Mouse (Mus musculus) small intestine, adult 2 months (tissue): ENCODE data around the gene 2810408A11Rik. TPM values are rescaled to one million over a fixed set of nuclear protein-coding genes. Genes with fewer than 3 reads are reported as not detected.

Source experiments
- H3K27ac ChIP-seq: fragments of 200-500 bp; 2 replicates; pipeline ENCODE4 v1.5.1; 2012; ENCODE audit warnings: low read depth, low read length, control low read depth, inconsistent platforms; ENCODE audit not compliant: insufficient read depth
- H3K27me3 ChIP-seq: fragments of 200-500 bp; 2 replicates; pipeline ENCODE4 v1.6.1; 2012; ENCODE audit warnings: mild to moderate bottlenecking, moderate library complexity, low read length, inconsistent platforms; ENCODE audit not compliant: control insufficient read depth, insufficient read depth
- H3K36me3 ChIP-seq: fragments of 200-500 bp; 2 replicates; pipeline ENCODE4 v1.6.1; 2012; ENCODE audit warnings: mild to moderate bottlenecking, low read length, control low read depth, inconsistent platforms; ENCODE audit not compliant: control insufficient read depth, insufficient read depth
- H3K4me1 ChIP-seq: fragments of 200-500 bp; 2 replicates; pipeline ENCODE4 v1.6.1; 2012; ENCODE audit warnings: low read length, inconsistent platforms, mixed read lengths; ENCODE audit not compliant: control insufficient read depth, insufficient read depth, insufficient read length
- H3K4me3 ChIP-seq: fragments of 200-500 bp; 2 replicates; pipeline ENCODE4 v1.5.1; 2012; ENCODE audit warnings: low read depth, mild to moderate bottlenecking, control low read depth, inconsistent platforms, low read length, moderate library complexity
- CTCF ChIP-seq: fragments of 200-500 bp; IDR thresholded peaks from 2 replicates; pipeline ENCODE4 v1.5.1; 2012; ENCODE audit warnings: low read depth, mild to moderate bottlenecking, control low read depth, inconsistent platforms, low read length, moderate library complexity, mixed read lengths; ENCODE audit not compliant: insufficient replicate concordance, insufficient read length; ENCODE audit errors: extremely low read depth
- POLR2A ChIP-seq: fragments of 200-500 bp; IDR thresholded peaks from 2 replicates; pipeline ENCODE4 v1.6.1; 2012; ENCODE audit warnings: low read depth, mild to moderate bottlenecking, control low read depth, inconsistent platforms, low read length, moderate library complexity
- WGBS: fragments of 180-500 bp; shearing (Covaris S2); methylation state at CpG from one replicate; pipeline ENCODE4 v1.1.7; 2018; 5-methylcytosine and 5-hydroxymethylcytosine counted together
- polyA plus RNA-seq: library from polyadenylated mRNA; depleted of rRNA; stranded (reverse); fragments of >200 nt; gene quantifications from 2 replicates; pipeline ENCODE4 v1.2.3, GENCODE M21; 2012; rRNA removed

The 2810408A11Rik gene
- polyA plus RNA-seq, 1 experiment = 2.6 TPM

DNA sequence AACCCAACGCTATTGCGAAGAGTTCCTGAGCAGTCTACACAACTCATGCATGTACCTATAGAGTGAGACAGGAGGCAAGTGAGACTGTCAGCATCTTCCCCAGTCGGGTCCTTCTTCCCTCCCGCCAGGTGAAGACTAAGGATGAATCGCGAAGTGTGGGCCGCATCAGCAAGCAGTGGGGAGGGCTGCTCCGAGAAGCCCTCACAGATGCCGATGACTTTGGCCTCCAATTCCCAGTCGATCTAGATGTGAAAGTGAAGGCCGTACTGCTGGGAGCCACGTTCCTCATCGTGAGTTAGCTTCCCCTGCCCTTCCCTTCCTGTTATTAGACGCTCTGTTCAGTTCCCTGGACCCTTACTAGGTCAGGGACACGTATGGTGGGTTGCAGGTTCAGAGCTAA lies 50.9 kb downstream of the 2810408A11Rik start:
- peaks cover 16% of the 10 kb centered on the region for H3K4me1 ChIP-seq
- no peak overlapping the region for H3K4me3 ChIP-seq
- no peak overlapping the region for H3K27ac ChIP-seq
- WGBS = 87% methylated on average over 15 of the region's 15 CpGs
- no peaks in the 10 kb centered on the region for H3K27me3 ChIP-seq
- H3K36me3 ChIP-seq = peaks cover 38% of the 10 kb centered on the region
- TF ChIP-seq POLR2A (no peak), CTCF (no peak)

DNA sequence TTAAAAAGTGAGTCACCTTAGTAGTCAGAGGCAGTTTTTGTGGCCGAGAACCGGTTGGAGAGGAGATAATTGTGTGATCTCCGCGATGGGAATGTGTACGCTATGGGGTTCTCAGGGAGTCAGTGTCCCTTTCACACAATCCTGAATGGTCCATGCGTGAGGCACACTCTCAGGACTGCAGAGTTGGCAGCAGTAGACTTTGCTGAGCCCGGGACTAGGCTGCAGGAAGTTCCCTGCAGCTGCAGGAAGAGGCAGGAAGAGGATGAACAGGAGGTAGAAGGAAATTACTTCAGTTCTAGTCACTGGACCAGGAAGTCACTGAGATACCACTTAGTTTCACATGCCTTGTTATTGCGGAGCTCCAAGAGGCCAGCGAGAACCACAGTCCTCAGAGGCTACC lies 51.7 kb downstream of the 2810408A11Rik start:
- TF ChIP-seq CTCF (no peak), POLR2A (no peak)
- Histone ChIP-seq H3K4me1 (peaks cover 16% of the 10 kb centered on the region), H3K4me3 (no peak overlapping the region), H3K36me3 (peaks cover 34% of the 10 kb centered on the region), H3K27ac (no peak overlapping the region), H3K27me3 (no peaks in the 10 kb centered on the region)
- 77% methylated on average over 9 of the region's 9 CpGs for WGBS

DNA sequence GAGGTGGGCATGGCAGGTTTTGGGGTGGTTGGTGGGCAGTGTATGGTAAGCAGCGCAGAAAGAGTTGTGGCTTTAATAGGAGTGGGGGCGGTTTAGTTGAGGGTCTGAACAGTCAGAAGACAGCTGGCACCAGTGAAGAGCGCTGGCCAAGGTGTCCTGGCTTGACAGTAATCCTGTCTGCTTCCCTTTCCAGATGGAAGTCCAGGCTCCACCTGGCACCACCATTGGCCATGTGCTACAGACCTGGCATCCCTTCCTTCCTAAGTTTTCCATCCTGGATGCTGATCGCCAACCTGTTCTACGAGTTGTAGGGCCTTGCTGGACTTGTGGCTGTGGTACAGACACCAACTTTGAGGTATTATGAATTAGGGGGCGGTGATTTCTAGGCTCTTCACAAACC lies 52.8 kb downstream of the 2810408A11Rik start:
- Histone ChIP-seq H3K36me3 (peaks cover 30% of the 10 kb centered on the region), H3K27me3 (no peaks in the 10 kb centered on the region), H3K4me1 (peaks cover 15% of the 10 kb centered on the region), H3K4me3 (no peak overlapping the region), H3K27ac (no peak overlapping the region)
- TF ChIP-seq CTCF (no peak), POLR2A (no peak)
- 93% methylated on average over 6 of the region's 6 CpGs for WGBS

Other genes starting within 250 kb of the 2810408A11Rik start
- gene Sox15, start 245.7 kb downstream of the 2810408A11Rik start, polyA plus RNA-seq = 0.43 TPM in 1 of 2 replicates, not detected in the other
- 79.7 and 135 TPM in 2 replicates for gene Mpdu1, start 238.3 kb downstream of the 2810408A11Rik start, polyA plus RNA-seq
- gene Cd68, start 234.8 kb downstream of the 2810408A11Rik start, polyA plus RNA-seq = 20.9 and 24.7 TPM in 2 replicates
- 92.1 and 134 TPM in 2 replicates for gene Eif4a1, start 228.6 kb downstream of the 2810408A11Rik start, polyA plus RNA-seq
- gene Senp3, start 218.9 kb downstream of the 2810408A11Rik start, polyA plus RNA-seq = 15.4 and 24.6 TPM in 2 replicates
- 6.9 and 11.6 TPM in 2 replicates for gene Tnfsf13, start 215.2 kb downstream of the 2810408A11Rik start, polyA plus RNA-seq
- 11.9 and 13.7 TPM in 2 replicates for gene Tnfsf12, start 205.1 kb downstream of the 2810408A11Rik start, polyA plus RNA-seq
- gene Tnfsfm13, start 204.9 kb downstream of the 2810408A11Rik start, polyA plus RNA-seq = 1.8 and 2.3 TPM in 2 replicates
- 22.5 and 62.3 TPM in 2 replicates for gene Polr2a, start 142.3 kb downstream of the 2810408A11Rik start, polyA plus RNA-seq
- gene Slc35g3, start 139.0 kb downstream of the 2810408A11Rik start, polyA plus RNA-seq = 0.08 and 0.16 TPM in 2 replicates
- gene Zbtb4, start 135.1 kb downstream of the 2810408A11Rik start, polyA plus RNA-seq = 12.1 and 16.5 TPM in 2 replicates
- gene Chrnb1, start 105.0 kb downstream of the 2810408A11Rik start, polyA plus RNA-seq = 5.5 and 8.7 TPM in 2 replicates
- 3.6 and 4.8 TPM in 2 replicates for gene Fgf11, start 99.1 kb downstream of the 2810408A11Rik start, polyA plus RNA-seq
- gene Tmem102, start 95.4 kb downstream of the 2810408A11Rik start, polyA plus RNA-seq = 30.5 and 63.0 TPM in 2 replicates
- gene Gm39566, start 85.7 kb downstream of the 2810408A11Rik start, polyA plus RNA-seq = not detected in 2 replicates
- gene Spem2, start 82.5 kb downstream of the 2810408A11Rik start, polyA plus RNA-seq = not detected in 2 replicates
- gene Spem1, start 78.8 kb downstream of the 2810408A11Rik start, polyA plus RNA-seq = not detected in 2 replicates
- 11.1 and 12.0 TPM in 2 replicates for gene Nlgn2, start 63.2 kb downstream of the 2810408A11Rik start, polyA plus RNA-seq
- 98.8 and 99.3 TPM in 2 replicates for gene Tmem256, start 62.5 kb downstream of the 2810408A11Rik start, polyA plus RNA-seq
- 14.6 and 29.3 TPM in 2 replicates for gene Plscr3, start 54.6 kb downstream of the 2810408A11Rik start, polyA plus RNA-seq
- gene Tnk1, start 42.3 kb downstream of the 2810408A11Rik start, polyA plus RNA-seq = 21.1 and 46.3 TPM in 2 replicates
- gene Tmem95, start 23.0 kb downstream of the 2810408A11Rik start, polyA plus RNA-seq = not detected in 2 replicates
- gene Kctd11, start 19.6 kb downstream of the 2810408A11Rik start, polyA plus RNA-seq = 1.6 and 2.8 TPM in 2 replicates
- 7.3 and 11.6 TPM in 2 replicates for gene Acap1, start 5.4 kb downstream of the 2810408A11Rik start, polyA plus RNA-seq
- gene Neurl4, start 85 bp upstream of the 2810408A11Rik start, polyA plus RNA-seq = 17.3 and 23.9 TPM in 2 replicates
- gene Gps2, start 12.9 kb upstream of the 2810408A11Rik start, polyA plus RNA-seq = 57.4 and 104 TPM in 2 replicates
- 136 and 230 TPM in 2 replicates for gene Eif5a, start 21.0 kb upstream of the 2810408A11Rik start, polyA plus RNA-seq
- gene Ybx2, start 34.8 kb upstream of the 2810408A11Rik start, polyA plus RNA-seq = 10.6 and 11.4 TPM in 2 replicates
- 11.2 and 12.9 TPM in 2 replicates for gene Slc2a4, start 47.2 kb upstream of the 2810408A11Rik start, polyA plus RNA-seq
- gene Cldn7, start 63.8 kb upstream of the 2810408A11Rik start, polyA plus RNA-seq = 521 and 1,844 TPM in 2 replicates
- 59.7 and 116 TPM in 2 replicates for gene Ctdnep1, start 80.2 kb upstream of the 2810408A11Rik start, polyA plus RNA-seq
- gene Elp5, start 81.5 kb upstream of the 2810408A11Rik start, polyA plus RNA-seq = 24.4 and 37.8 TPM in 2 replicates
- 211 and 564 TPM in 2 replicates for gene Gabarap, start 90.2 kb upstream of the 2810408A11Rik start, polyA plus RNA-seq
- gene Phf23, start 94.8 kb upstream of the 2810408A11Rik start, polyA plus RNA-seq = 5.7 and 12.4 TPM in 2 replicates
- 5.2 and 7.4 TPM in 2 replicates for gene Dvl2, start 99.6 kb upstream of the 2810408A11Rik start, polyA plus RNA-seq
- gene Acadvl, start 114.4 kb upstream of the 2810408A11Rik start, polyA plus RNA-seq = 65.6 and 109 TPM in 2 replicates
- gene Dlg4, start 116.0 kb upstream of the 2810408A11Rik start, polyA plus RNA-seq = 5.3 and 5.5 TPM in 2 replicates
- gene Asgr1, start 153.1 kb upstream of the 2810408A11Rik start, polyA plus RNA-seq = not detected in 2 replicates
- 0.16 and 0.30 TPM in 2 replicates for gene Asgr2, start 191.7 kb upstream of the 2810408A11Rik start, polyA plus RNA-seq
- gene Mgl2, start 229.3 kb upstream of the 2810408A11Rik start, polyA plus RNA-seq = 0.93 and 1.6 TPM in 2 replicates